Mouse (Mus musculus) midbrain, embryonic 16.5 days (tissue): ENCODE data around the gene Zfp354a. TPM values are rescaled to one million over a fixed set of nuclear protein-coding genes. Genes with fewer than 3 reads are reported as not detected.
"Not testable (repeated sequence)": the region's sequence is repeated elsewhere in the genome, so short reads cannot be mapped to it uniquely, and the experiment has no call there.

Experiments
- ATAC-seq: fragments of 200-750 bp; cut with Nextera tagmentation; 2 replicates; pipeline ENCODE4 v1.8.0; 2017; ENCODE audit warnings: moderate TSS enrichment
- H3K27ac ChIP-seq: fragments of 300-500 bp; sonication (generic); 2 replicates; pipeline ENCODE4 v1.5.1; 2014; ENCODE audit warnings: mild to moderate bottlenecking, low read length, mixed read lengths
- H3K27me3 ChIP-seq: fragments of 300-500 bp; sonication (generic); 2 replicates; pipeline ENCODE4 v1.6.1; 2014; ENCODE audit warnings: low read depth, low read length, mixed read lengths; ENCODE audit not compliant: control insufficient read depth, insufficient read depth
- H3K36me3 ChIP-seq: fragments of 300-500 bp; sonication (generic); 2 replicates; pipeline ENCODE4 v1.6.1; 2014; ENCODE audit warnings: mild to moderate bottlenecking, low read length, moderate library complexity, mixed read lengths; ENCODE audit not compliant: control insufficient read depth, insufficient read depth
- H3K4me1 ChIP-seq: fragments of 300-500 bp; sonication (generic); 2 replicates; pipeline ENCODE4 v1.6.1; 2014; ENCODE audit warnings: mild to moderate bottlenecking, low read length, mixed read lengths; ENCODE audit not compliant: control insufficient read depth, insufficient read depth
- H3K4me2 ChIP-seq: fragments of 300-500 bp; sonication (generic); 2 replicates; pipeline ENCODE4 v1.6.1; 2014; ENCODE audit warnings: mild to moderate bottlenecking, low read length, mixed read lengths
- H3K4me3 ChIP-seq: fragments of 300-500 bp; sonication (generic); 2 replicates; pipeline ENCODE4 v1.5.1; 2014; ENCODE audit warnings: low read depth, mild to moderate bottlenecking, low read length, moderate library complexity, mixed read lengths
- H3K9ac ChIP-seq: fragments of 300-500 bp; sonication (generic); 2 replicates; pipeline ENCODE4 v1.6.1; 2014; ENCODE audit warnings: low read depth, low read length, mixed read lengths
- H3K9me3 ChIP-seq: fragments of 300-500 bp; sonication (generic); replicated peaks from 2 replicates; pipeline ENCODE4 v1.6.1; 2014; ENCODE audit warnings: mild to moderate bottlenecking, low read length, mixed read lengths; ENCODE audit not compliant: control insufficient read depth, poor library complexity, severe bottlenecking
- WGBS: fragments of 180-500 bp; shearing (Covaris S2); extraction: QIAGEN DNeasy Blood & Tissue Kit; methylation state at CpG from one replicate; pipeline ENCODE4 v1.1.7; 2014; 5-methylcytosine and 5-hydroxymethylcytosine counted together
- polyA plus RNA-seq: library from polyadenylated mRNA; unstranded; fragments of >200 nt; fragmentation: Nextera tagmentation; extraction: Ambion mirVana; gene quantifications from 2 replicates; pipeline ENCODE4 v1.2.1, GENCODE M21; 2015

Zfp354a gene
- 14.7 and 16.3 TPM in 2 replicates for polyA plus RNA-seq

DNA sequence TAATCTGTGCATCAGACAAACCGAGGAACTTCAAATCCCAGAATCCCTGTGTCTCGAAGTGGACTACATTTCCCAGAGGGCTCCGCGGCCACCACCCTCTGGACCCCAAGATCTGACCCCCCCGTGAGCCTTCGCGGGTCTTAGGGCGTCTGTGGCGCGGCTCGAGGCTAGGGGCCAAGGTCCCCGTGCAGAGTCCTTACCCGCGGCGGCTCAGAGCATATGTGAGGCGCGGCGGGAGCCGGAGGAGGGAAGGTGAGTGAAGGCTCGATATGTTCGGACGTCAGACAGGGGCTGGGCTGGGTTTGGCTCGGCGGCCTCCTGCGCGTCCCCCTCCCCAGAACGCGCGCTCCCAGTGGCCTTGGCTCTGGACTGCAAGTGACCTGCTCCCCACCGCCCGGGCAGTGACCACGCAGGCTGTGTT lies at the start of gene Zfp354a:
Gene Zfp354a, plus strand, starts transcription at position 107 of the 421 bp plus-strand sequence.
- under 1% methylated on average over 32 of the region's 32 CpGs for WGBS
- peaks cover 10% of the 10 kb centered on the region for H3K4me1 ChIP-seq
- H3K27me3 ChIP-seq: no peaks in the 10 kb centered on the region
- H3K9ac ChIP-seq: peak within 1 kb of the TSS; percentile 92
- peaks cover 5% of the 10 kb centered on the region for H3K36me3 ChIP-seq
- ATAC-seq: peak; percentile 94
- no peaks in the 10 kb centered on the region for H3K9me3 ChIP-seq
- peak within 1 kb of the TSS; percentile 80 for H3K4me2 ChIP-seq
- peak within 1 kb of the TSS; percentile 86 for H3K4me3 ChIP-seq
- peak within 1 kb of the TSS; percentile 77 for H3K27ac ChIP-seq

GRCm38 (mm10) chr11:51011821-51012220 lies 47.2 kb upstream of the Zfp354a start:
- ATAC-seq: no peak
- H3K9me3 ChIP-seq: no peaks in the 10 kb centered on the region
- H3K4me1 ChIP-seq: no peaks in the 10 kb centered on the region
- WGBS: 75% methylated on average over 5 of the region's 5 CpGs
- H3K36me3 ChIP-seq: no peaks in the 10 kb centered on the region
- no peak overlapping the region for H3K9ac ChIP-seq
- H3K27me3 ChIP-seq: no peaks in the 10 kb centered on the region
- H3K4me3 ChIP-seq: no peak overlapping the region
- H3K27ac ChIP-seq: no peak overlapping the region
- H3K4me2 ChIP-seq: no peak overlapping the region

- no peaks in the 10 kb centered on the region for H3K36me3 ChIP-seq
- H3K27ac ChIP-seq: no peak within 1 kb of the TSS
- H3K9ac ChIP-seq: no peak within 1 kb of the TSS
- no peak for ATAC-seq
- H3K9me3 ChIP-seq: no peaks in the 10 kb centered on the region
- no peak within 1 kb of the TSS for H3K4me3 ChIP-seq
- no peak within 1 kb of the TSS for H3K4me2 ChIP-seq
- no peaks in the 10 kb centered on the region for H3K4me1 ChIP-seq
- H3K27me3 ChIP-seq: no peaks in the 10 kb centered on the region
- 67% methylated on average over 1 of the region's 1 CpGs for WGBS
These were observed 45.1 kb upstream of the Zfp354a start, which contains the start of gene Olfr54 for GRCm38 (mm10) chr11:51013936-51014335. Olfr54 (plus strand) TSS chr11:51014236.

GRCm38 (mm10) chr11:51016341-51016740 lies 42.7 kb upstream of the Zfp354a start:
- Histone ChIP-seq H3K9ac (no peak overlapping the region), H3K27me3 (no peaks in the 10 kb centered on the region), H3K27ac (no peak overlapping the region), H3K4me1 (no peaks in the 10 kb centered on the region), H3K4me2 (no peak overlapping the region), H3K9me3 (no peaks in the 10 kb centered on the region), H3K4me3 (no peak overlapping the region), H3K36me3 (no peaks in the 10 kb centered on the region)
- WGBS: 51% methylated on average over 2 of the region's 2 CpGs
- no peak for ATAC-seq

DNA sequence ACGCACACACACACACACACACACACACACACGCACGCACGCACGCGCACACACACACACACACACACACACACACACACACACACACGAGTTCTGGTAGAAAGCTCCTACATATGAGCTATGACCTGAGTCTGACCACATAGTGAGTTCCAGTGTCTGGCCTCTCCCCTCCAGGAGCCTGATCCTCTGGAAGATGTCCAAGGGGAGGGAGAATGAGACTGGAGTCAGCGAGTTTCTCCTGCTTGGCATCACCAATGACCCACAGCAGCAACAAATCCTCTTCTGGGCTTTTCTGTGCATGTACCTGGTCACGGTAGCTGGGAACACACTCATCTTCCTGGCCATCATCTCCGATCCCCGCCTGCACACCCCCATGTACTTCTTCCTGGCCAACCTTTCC lies 32.2 kb upstream of the Zfp354a start:
- H3K4me2 ChIP-seq, H3K27ac ChIP-seq, H3K9me3 ChIP-seq, H3K4me1 ChIP-seq, H3K4me3 ChIP-seq, ATAC-seq, H3K9ac ChIP-seq, H3K27me3 ChIP-seq, H3K36me3 ChIP-seq: not testable (repeated sequence)
- WGBS: 90% methylated on average over 11 of the region's 11 CpGs

DNA sequence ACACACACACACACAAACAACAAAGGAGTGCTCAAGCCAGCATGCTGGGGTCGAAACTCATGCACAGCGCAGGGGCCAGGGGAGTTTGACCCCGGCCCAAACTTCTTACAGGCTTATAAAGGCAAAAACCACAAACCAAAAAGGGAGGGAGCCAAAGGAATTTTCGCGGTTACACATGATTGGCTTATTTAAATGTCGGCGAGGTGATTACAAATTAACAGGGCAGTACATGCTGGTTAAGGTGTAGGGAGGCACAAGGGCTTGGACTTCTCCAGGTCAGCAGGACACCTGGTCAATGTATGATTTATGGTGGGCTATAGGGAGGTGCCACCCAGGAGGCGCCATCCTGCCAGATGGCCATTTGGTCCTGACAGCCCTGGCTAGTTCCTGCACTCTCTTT lies 29.7 kb upstream of the Zfp354a start:
- 66% methylated on average over 8 of the region's 8 CpGs for WGBS
- ATAC-seq: not testable (repeated sequence)

DNA sequence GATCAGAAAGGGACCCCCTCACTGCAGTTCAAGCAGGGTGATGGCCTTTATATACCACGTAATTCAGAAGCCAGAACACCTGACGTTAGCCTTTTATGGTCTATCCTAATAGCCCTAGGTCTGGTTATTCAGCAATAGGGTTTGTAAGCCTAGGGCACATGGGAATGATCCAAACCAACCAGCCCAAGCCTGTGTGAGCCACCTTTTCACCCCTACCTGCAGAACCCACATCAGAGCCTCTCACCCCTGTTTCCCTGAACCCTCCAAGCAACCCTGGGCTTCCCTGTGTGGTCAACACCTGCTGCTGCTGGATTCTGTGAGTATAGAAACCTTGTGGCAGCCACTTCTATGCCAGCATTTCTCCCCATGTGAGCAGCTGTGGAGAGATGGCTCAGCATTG lies 28.8 kb upstream of the Zfp354a start:
- Histone ChIP-seq H3K36me3 (no peaks in the 10 kb centered on the region), H3K9ac (no peak overlapping the region), H3K27me3 (no peaks in the 10 kb centered on the region), H3K9me3 (no peaks in the 10 kb centered on the region), H3K4me3 (no peak overlapping the region), H3K4me1 (no peaks in the 10 kb centered on the region), H3K27ac (no peak overlapping the region), H3K4me2 (no peak overlapping the region)
- ATAC-seq: no peak
- 72% methylated on average over 2 of the region's 2 CpGs for WGBS

More for the DNA sequence above, 29.7 kb upstream of the Zfp354a start:
- not testable (repeated sequence) for H3K9ac ChIP-seq, H3K4me3 ChIP-seq, H3K27ac ChIP-seq, H3K36me3 ChIP-seq, H3K4me1 ChIP-seq, H3K4me2 ChIP-seq, H3K27me3 ChIP-seq, H3K9me3 ChIP-seq

- no peaks in the 10 kb centered on the region for H3K9me3 ChIP-seq
- no peak overlapping the region for H3K27ac ChIP-seq
- H3K9ac ChIP-seq: no peak overlapping the region
- ATAC-seq: no peak
- H3K4me2 ChIP-seq: no peak overlapping the region
- no peaks in the 10 kb centered on the region for H3K27me3 ChIP-seq
- no peaks in the 10 kb centered on the region for H3K36me3 ChIP-seq
- 19% methylated on average over 1 of the region's 1 CpGs for WGBS
- H3K4me3 ChIP-seq: no peak overlapping the region
- no peaks in the 10 kb centered on the region for H3K4me1 ChIP-seq
These were observed 26.2 kb upstream of the Zfp354a start for GRCm38 (mm10) chr11:51032851-51033250.

DNA sequence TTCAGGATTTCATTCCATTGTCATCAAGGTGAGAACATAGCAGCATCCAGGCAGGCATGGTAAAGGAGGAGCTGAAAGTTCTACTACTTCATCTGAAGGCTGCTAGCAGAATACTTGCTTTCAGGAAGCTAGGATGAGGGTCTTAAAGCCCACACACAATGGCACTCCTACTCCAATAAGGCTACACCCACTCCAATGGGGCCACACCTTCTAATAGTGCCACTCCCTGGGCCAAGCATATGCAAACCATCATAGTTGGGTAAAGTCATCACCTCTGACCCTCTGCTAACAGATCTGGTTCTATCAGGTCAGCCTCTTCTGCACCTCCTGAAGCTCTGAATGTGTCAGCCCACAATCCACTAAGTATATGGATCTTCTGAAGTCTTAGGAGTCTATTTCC lies 24.9 kb upstream of the Zfp354a start:
- not testable (repeated sequence) for H3K27ac ChIP-seq, H3K36me3 ChIP-seq, H3K4me3 ChIP-seq, H3K4me2 ChIP-seq, H3K4me1 ChIP-seq, ATAC-seq, H3K9ac ChIP-seq, H3K9me3 ChIP-seq, H3K27me3 ChIP-seq
